Mouse (Mus musculus) heart, embryonic 15.5 days (tissue): ENCODE measurements around the gene Dnaic1. TPM values are rescaled to one million over a fixed set of nuclear protein-coding genes. Genes with fewer than 3 reads are reported as not detected.
A peak's percentile ranks its signal among the peaks of the same experiment; 100 is the strongest.

Experiments
- ATAC-seq: fragments of 200-750 bp; cut with Nextera tagmentation; replicated peaks from 2 replicates; pipeline ENCODE4 v1.8.0; 2017; ENCODE audit warnings: low read depth, moderate TSS enrichment; ENCODE audit not compliant: insufficient number of reproducible peaks, insufficient read depth, low FRiP score
- H3K27ac ChIP-seq: fragments of 300-500 bp; sonication (generic); 2 replicates; pipeline ENCODE4 v1.5.1; 2015; ENCODE audit warnings: mild to moderate bottlenecking, inconsistent platforms
- H3K27me3 ChIP-seq: fragments of 300-500 bp; sonication (generic); 2 replicates; pipeline ENCODE4 v1.6.1; 2015; ENCODE audit warnings: inconsistent platforms
- H3K36me3 ChIP-seq: fragments of 300-500 bp; sonication (generic); 2 replicates; pipeline ENCODE4 v1.6.1; 2015; ENCODE audit warnings: mild to moderate bottlenecking, inconsistent platforms
- H3K4me1 ChIP-seq: fragments of 300-500 bp; sonication (generic); replicated peaks from 2 replicates; pipeline ENCODE4 v1.6.1; 2015; ENCODE audit warnings: inconsistent platforms
- H3K4me2 ChIP-seq: fragments of 300-500 bp; sonication (generic); 2 replicates; pipeline ENCODE4 v1.6.1; 2015; ENCODE audit warnings: inconsistent platforms, mild to moderate bottlenecking, moderate library complexity
- H3K4me3 ChIP-seq: fragments of 300-500 bp; sonication (generic); 2 replicates; pipeline ENCODE4 v1.5.1; 2015; ENCODE audit warnings: mild to moderate bottlenecking, inconsistent platforms
- H3K9ac ChIP-seq: fragments of 300-500 bp; sonication (generic); 2 replicates; pipeline ENCODE4 v1.6.1; 2015; ENCODE audit warnings: mild to moderate bottlenecking, inconsistent platforms
- H3K9me3 ChIP-seq: fragments of 300-500 bp; sonication (generic); replicated peaks from 2 replicates; pipeline ENCODE4 v1.6.1; 2016; ENCODE audit warnings: inconsistent platforms
- WGBS: fragments of 180-500 bp; shearing (Covaris S2); methylation state at CpG from one replicate; pipeline ENCODE4 v1.1.7; 2015; ENCODE audit warnings: mixed read lengths; 5-methylcytosine and 5-hydroxymethylcytosine counted together
- polyA plus RNA-seq: library from polyadenylated mRNA; unstranded; fragments of >200 nt; fragmentation: Nextera tagmentation; extraction: Ambion mirVana; gene quantifications from 2 replicates; pipeline ENCODE4 v1.2.1, GENCODE M21; 2015

Gene Dnaic1
- polyA plus RNA-seq, 1 experiment from 2014 or later, result 1.5 TPM

GRCm38 (mm10) chr4:41615661-41616599, 46.4 kb downstream of the Dnaic1 start:
- H3K4me2 ChIP-seq, result no peak overlapping the region
- 0 out of 2 replicates have a peak, but pooled peaks cover 12% of the 10 kb centered on the region for H3K27me3 ChIP-seq
- no peak overlapping the region for H3K9ac ChIP-seq
- ATAC-seq, result no peak
- H3K4me3 ChIP-seq, result no peak overlapping the region
- H3K27ac ChIP-seq, result no peak overlapping the region
- WGBS, result 50% methylated on average over 9 of the region's 9 CpGs
- no peaks in the 10 kb centered on the region for H3K36me3 ChIP-seq
- no peaks in the 10 kb centered on the region for H3K4me1 ChIP-seq
- H3K9me3 ChIP-seq, result no peaks in the 10 kb centered on the region

- no peak for ATAC-seq
Measured at GRCm38 (mm10) chr4:41618916-41619746, 49.6 kb downstream of the Dnaic1 start.

GRCm38 (mm10) chr4:41622071-41622470, 52.5 kb downstream of the Dnaic1 start:
- no peaks in the 10 kb centered on the region for H3K36me3 ChIP-seq
- no peak overlapping the region for H3K9ac ChIP-seq
- H3K9me3 ChIP-seq, result no peaks in the 10 kb centered on the region
- no peak for ATAC-seq
- 0 out of 2 replicates have a peak, but pooled peaks cover 7% of the 10 kb centered on the region for H3K27me3 ChIP-seq
- no peak overlapping the region for H3K4me2 ChIP-seq
- 87% methylated on average over 14 of the region's 14 CpGs for WGBS
- H3K4me3 ChIP-seq, result no peak overlapping the region
- H3K4me1 ChIP-seq, result no peaks in the 10 kb centered on the region
- H3K27ac ChIP-seq, result no peak overlapping the region

More at GRCm38 (mm10) chr4:41618916-41619746, 49.6 kb downstream of the Dnaic1 start:
- Histone ChIP-seq H3K4me2 (no peak overlapping the region), H3K9me3 (no peaks in the 10 kb centered on the region), H3K36me3 (no peaks in the 10 kb centered on the region), H3K4me3 (no peak overlapping the region), H3K27me3 (0 out of 2 replicates have a peak, but pooled peaks cover 12% of the 10 kb centered on the region), H3K9ac (no peak overlapping the region), H3K4me1 (no peaks in the 10 kb centered on the region), H3K27ac (no peak overlapping the region)
- WGBS, result 40% methylated on average over 12 of the region's 12 CpGs

- no peak overlapping the region for H3K4me2 ChIP-seq
- no peak overlapping the region for H3K9ac ChIP-seq
- H3K9me3 ChIP-seq, result no peaks in the 10 kb centered on the region
- H3K4me3 ChIP-seq, result no peak overlapping the region
- no peak overlapping the region for H3K27ac ChIP-seq
- peaks cover 3% of the 10 kb centered on the region; the same call in 1 of the 2 replicates for H3K27me3 ChIP-seq
- WGBS, result 21% methylated on average over 8 of the region's 8 CpGs
- ATAC-seq, result no peak; the same call in 1 of the 2 replicates
- no peaks in the 10 kb centered on the region for H3K36me3 ChIP-seq
- H3K4me1 ChIP-seq, result peaks cover 37% of the 10 kb centered on the region
Measured at GRCm38 (mm10) chr4:41628202-41628927, 58.8 kb downstream of the Dnaic1 start.

DNA sequence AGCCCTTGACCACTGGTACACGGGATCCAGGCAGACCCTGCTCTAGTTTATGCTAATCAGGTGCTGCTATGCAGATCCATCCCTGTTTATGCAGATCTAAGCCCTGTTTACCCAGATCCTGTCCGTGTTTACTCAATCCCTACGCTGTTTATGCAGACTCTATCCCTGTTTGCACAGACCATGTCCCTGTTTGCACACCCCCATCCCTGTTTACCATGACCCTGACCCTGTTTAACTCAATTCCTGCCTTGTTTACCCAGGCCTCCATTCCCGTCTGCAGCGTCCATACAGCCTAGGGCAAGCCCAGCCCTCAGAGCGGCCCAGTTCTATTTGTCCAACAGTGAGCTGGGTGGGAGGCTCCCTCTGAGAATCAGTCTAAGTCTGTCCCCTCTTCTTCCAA, 60.6 kb downstream of the Dnaic1 start:
- peaks cover 3% of the 10 kb centered on the region; the same call in 1 of the 2 replicates for H3K27me3 ChIP-seq
- H3K27ac ChIP-seq, result no peak overlapping the region
- no peaks in the 10 kb centered on the region for H3K36me3 ChIP-seq
- 63% methylated on average over 6 of the region's 6 CpGs for WGBS
- H3K4me1 ChIP-seq, result peaks cover 37% of the 10 kb centered on the region
- no peak overlapping the region for H3K9ac ChIP-seq
- no peak overlapping the region for H3K4me2 ChIP-seq
- no peak for ATAC-seq
- no peaks in the 10 kb centered on the region for H3K9me3 ChIP-seq
- no peak overlapping the region for H3K4me3 ChIP-seq

DNA sequence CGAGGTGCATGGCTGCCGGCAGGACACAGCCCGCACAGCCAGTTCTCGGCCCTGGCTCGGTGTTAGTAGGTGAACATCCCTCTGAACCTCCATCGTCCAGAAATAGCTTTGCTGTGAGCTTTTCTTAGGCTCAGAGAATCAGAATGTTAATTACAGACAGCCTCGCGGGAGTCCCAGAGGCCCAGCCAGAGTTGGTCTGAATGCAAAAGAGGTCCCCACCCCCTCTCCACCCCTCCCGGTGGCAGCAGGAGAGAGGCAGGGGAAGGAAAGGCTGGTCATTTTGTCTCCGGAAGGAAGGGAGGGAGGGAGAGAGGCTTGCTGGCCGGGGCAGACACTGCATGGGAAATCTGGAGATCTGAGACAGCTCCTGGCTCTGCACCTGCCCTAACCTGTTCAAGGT, 61.8 kb downstream of the Dnaic1 start:
- no peak overlapping the region; the same call in 1 of the 2 replicates for H3K4me3 ChIP-seq
- peaks cover 3% of the 10 kb centered on the region; the same call in 1 of the 2 replicates for H3K27me3 ChIP-seq
- H3K36me3 ChIP-seq, result no peaks in the 10 kb centered on the region
- peak overlapping the region; percentile 45 for H3K4me2 ChIP-seq
- H3K9me3 ChIP-seq, result no peaks in the 10 kb centered on the region
- peak overlapping the region; percentile 69 for H3K27ac ChIP-seq
- peaks cover 46% of the 10 kb centered on the region for H3K4me1 ChIP-seq
- WGBS, result 6% methylated on average over 11 of the region's 11 CpGs
- peak; percentile 66 for ATAC-seq
- H3K9ac ChIP-seq, result no peak overlapping the region; the same call in 1 of the 2 replicates

- Histone ChIP-seq H3K9ac (no peak overlapping the region), H3K9me3 (no peaks in the 10 kb centered on the region), H3K4me3 (no peak overlapping the region), H3K36me3 (no peaks in the 10 kb centered on the region), H3K4me2 (no peak overlapping the region), H3K4me1 (peaks cover 44% of the 10 kb centered on the region), H3K27me3 (peaks cover 3% of the 10 kb centered on the region), H3K27ac (no peak overlapping the region)
- WGBS, result 67% methylated on average over 9 of the region's 9 CpGs
- ATAC-seq, result no peak
Measured at GRCm38 (mm10) chr4:41633001-41633400, 63.4 kb downstream of the Dnaic1 start.

GRCm38 (mm10) chr4:41634631-41635030, 65.1 kb downstream of the Dnaic1 start:
- no peak overlapping the region for H3K4me3 ChIP-seq
- H3K36me3 ChIP-seq, result no peaks in the 10 kb centered on the region
- ATAC-seq, result no peak
- no peak overlapping the region for H3K4me2 ChIP-seq
- no peak overlapping the region for H3K9ac ChIP-seq
- 92% methylated on average over 8 of the region's 8 CpGs for WGBS
- peaks cover 39% of the 10 kb centered on the region for H3K4me1 ChIP-seq
- peaks cover 11% of the 10 kb centered on the region for H3K27me3 ChIP-seq
- no peaks in the 10 kb centered on the region for H3K9me3 ChIP-seq
- H3K27ac ChIP-seq, result no peak overlapping the region

GRCm38 (mm10) chr4:41635224-41635623, 65.6 kb downstream of the Dnaic1 start:
- H3K27ac ChIP-seq, result no peak overlapping the region
- no peak for ATAC-seq
- no peak overlapping the region for H3K9ac ChIP-seq
- H3K4me1 ChIP-seq, result peaks cover 39% of the 10 kb centered on the region
- no peaks in the 10 kb centered on the region for H3K36me3 ChIP-seq
- peaks cover 9% of the 10 kb centered on the region for H3K27me3 ChIP-seq
- H3K9me3 ChIP-seq, result no peaks in the 10 kb centered on the region
- WGBS, result 65% methylated on average over 8 of the region's 8 CpGs
- H3K4me3 ChIP-seq, result no peak overlapping the region
- H3K4me2 ChIP-seq, result no peak overlapping the region

GRCm38 (mm10) chr4:41635906-41636305, 66.3 kb downstream of the Dnaic1 start:
- H3K9me3 ChIP-seq, result no peaks in the 10 kb centered on the region
- peaks cover 33% of the 10 kb centered on the region for H3K4me1 ChIP-seq
- WGBS, result 56% methylated on average over 2 of the region's 2 CpGs
- H3K27me3 ChIP-seq, result peaks cover 9% of the 10 kb centered on the region
- ATAC-seq, result no peak
- no peak overlapping the region for H3K4me2 ChIP-seq
- H3K9ac ChIP-seq, result no peak overlapping the region
- H3K27ac ChIP-seq, result no peak overlapping the region
- no peak overlapping the region for H3K4me3 ChIP-seq
- H3K36me3 ChIP-seq, result no peaks in the 10 kb centered on the region
